Comparison of ENCODE assay signal across 9 mouse cellular contexts in genomic region chr2:168045771-168046170, GRCm38 (mm10). TPM values are rescaled to one million over a fixed set of nuclear protein-coding genes. Genes with fewer than 3 reads are reported as not detected.
A peak's percentile ranks its signal among the peaks of the same experiment; 100 is the strongest.
DNase-seq lines count a peak whose midpoint lies in the region; ATAC-seq lines count a peak whose summit lies in the region.
"Had no signal": no experiment of that assay in that cellular context is flagged by ENCODE, and none has a peak within 500 bp of the region (broad histone marks: within the 10 kb centered on the region; RNA-seq: fewer than 3 reads in every experiment).

No protein-coding gene starts in this region.

- no peak overlapping the region for H3K9ac ChIP-seq in limb, embryonic 15.5 days

- 3% methylated on average over 5 of the region's 5 CpGs for WGBS in limb, embryonic 15.5 days

- intact Hi-C loops in left cerebral cortex, postnatal 4 days (cut with DNase I): no loop called here
- intact Hi-C loops in gastrocnemius, postnatal 14 days (cut with DNase I; ENCODE audit: low total_unique reads): no loop called here
- intact Hi-C loops in left cerebral cortex, postnatal 14 days (cut with DNase I): no loop called here

- H3K27ac ChIP-seq in limb, embryonic 15.5 days: peak overlapping the region; percentile 84

- peaks cover 75% of the 10 kb centered on the region for H3K4me1 ChIP-seq in limb, embryonic 15.5 days

- H3K4me2 ChIP-seq in limb, embryonic 15.5 days: peak overlapping the region; percentile 8; the same call in 1 of the 2 replicates

- no peak overlapping the region for H3K4me3 ChIP-seq in limb, embryonic 15.5 days

- H3K36me3 ChIP-seq in limb, embryonic 15.5 days: no peaks in the 10 kb centered on the region

- peak; percentile 88 for ATAC-seq in limb, embryonic 15.5 days (ENCODE audit: insufficient number of reproducible peaks, low FRiP score, low TSS enrichment, low read depth)
- no peak for ATAC-seq in activated CD4-positive, CD25-positive, alpha-beta regulatory T cell, adult 4 months
- no peak for ATAC-seq in monocyte, adult 5-6 weeks (replicated peaks; ENCODE audit: insufficient number of reproducible peaks, low FRiP score, low TSS enrichment, poor library complexity, severe bottlenecking)

- DNase-seq in left cerebral cortex, postnatal 4 days: peak; percentile 20
- no peak for DNase-seq in left cerebral cortex, adult 18-20 months (ENCODE audit: low spot score in 2 of 2)
- peak; percentile 49 for DNase-seq in gastrocnemius, postnatal 14 days
- peak; percentile 62 for DNase-seq in kidney, adult 18-20 months
- no peak for DNase-seq in left cerebral cortex, postnatal 14 days (ENCODE audit: low spot score in 2 of 2)
- DNase-seq: cerebellum, adult 9-10 months had no signal

- no peaks in the 10 kb centered on the region for H3K9me3 ChIP-seq in limb, embryonic 15.5 days

- H3K27me3 ChIP-seq in limb, embryonic 15.5 days: 0 out of 2 replicates have a peak, but pooled peaks cover 5% of the 10 kb centered on the region

RNA-seq across cellular contexts. Expression of gene Pard6b, which starts 35.0 kb away (rescaled TPM):
- 1 to 10 TPM; 4.3 to 4.9 TPM for total RNA-seq in left cerebral cortex, postnatal 4 days (2021)
- 1 to 10 TPM; 5.5 to 5.7 TPM for total RNA-seq in left cerebral cortex, adult 18-20 months (2021)
- 1 to 10 TPM in 1 of 2 experiments, under 1 TPM in 1; 0.74 to 1.4 TPM for total RNA-seq in gastrocnemius, postnatal 14 days (2021)
- 2.9 and 3.8 TPM in 2 replicates for polyA plus RNA-seq in limb, embryonic 15.5 days (2015; fragmentation: Nextera tagmentation; extraction: Ambion mirVana)
- 1 to 10 TPM in 1 of 2 experiments, under 1 TPM in 1; 0.48 to 1.1 TPM for polyA plus RNA-seq in activated CD4-positive, CD25-positive, alpha-beta regulatory T cell, adult 4 months (2017; shearing (Covaris generic))
- total RNA-seq in left cerebral cortex, postnatal 14 days (2021): 1 to 10 TPM; 4.9 to 5.4 TPM
- 0.78 to 2.5 TPM in 2 of 3 replicates, not detected in the other for total RNA-seq in monocyte, adult 5-6 weeks (2017)

RNA-seq across cellular contexts. Expression of gene Ripor3, which starts 35.4 kb away (rescaled TPM):
- under 1 TPM; 0.52 to 0.64 TPM for total RNA-seq in left cerebral cortex, postnatal 4 days (2021)
- under 1 TPM; 0.33 to 0.59 TPM for total RNA-seq in left cerebral cortex, adult 18-20 months (2021)
- 1 to 10 TPM; 1.6 to 1.7 TPM for total RNA-seq in gastrocnemius, postnatal 14 days (2021)
- polyA plus RNA-seq in limb, embryonic 15.5 days (2015; fragmentation: Nextera tagmentation; extraction: Ambion mirVana): 7.9 and 9.2 TPM in 2 replicates
- under 1 TPM; 0.43 to 0.70 TPM for polyA plus RNA-seq in activated CD4-positive, CD25-positive, alpha-beta regulatory T cell, adult 4 months (2017; shearing (Covaris generic))
- 1 to 10 TPM in 1 of 2 experiments, under 1 TPM in 1; 0.42 to 1.5 TPM for total RNA-seq in left cerebral cortex, postnatal 14 days (2021)
- total RNA-seq in monocyte, adult 5-6 weeks (2017): 0.21 to 0.58 TPM in 2 of 3 replicates, not detected in the other

Comparison
In these comparisons a context has a peak if more than half of its experiments do, and no peak if none do; other contexts are left out.
1. DNase-seq: peak in left cerebral cortex, postnatal 4 days (single experiment), gastrocnemius, postnatal 14 days (single experiment) and kidney, adult 18-20 months (single experiment); none in left cerebral cortex, adult 18-20 months (0 of 2) and left cerebral cortex, postnatal 14 days (0 of 2).